Mouse (Mus musculus) T-helper 2 cell (primary cell): ENCODE results near the gene Cyp2r1.
"Not testable (repeated sequence)": the region's sequence is repeated elsewhere in the genome, so short reads cannot be mapped to it uniquely, and the experiment has no call there.

Experiments
- in situ Hi-C: fragments of 300-600 bp; cut with MboI, MseI; formaldehyde crosslinking; loops from one replicate; pipeline ENCODE4 v1.15.1; 2025; ENCODE audit warnings: high pct_unique_total_duplicates

Gene Cyp2r1

DNA sequence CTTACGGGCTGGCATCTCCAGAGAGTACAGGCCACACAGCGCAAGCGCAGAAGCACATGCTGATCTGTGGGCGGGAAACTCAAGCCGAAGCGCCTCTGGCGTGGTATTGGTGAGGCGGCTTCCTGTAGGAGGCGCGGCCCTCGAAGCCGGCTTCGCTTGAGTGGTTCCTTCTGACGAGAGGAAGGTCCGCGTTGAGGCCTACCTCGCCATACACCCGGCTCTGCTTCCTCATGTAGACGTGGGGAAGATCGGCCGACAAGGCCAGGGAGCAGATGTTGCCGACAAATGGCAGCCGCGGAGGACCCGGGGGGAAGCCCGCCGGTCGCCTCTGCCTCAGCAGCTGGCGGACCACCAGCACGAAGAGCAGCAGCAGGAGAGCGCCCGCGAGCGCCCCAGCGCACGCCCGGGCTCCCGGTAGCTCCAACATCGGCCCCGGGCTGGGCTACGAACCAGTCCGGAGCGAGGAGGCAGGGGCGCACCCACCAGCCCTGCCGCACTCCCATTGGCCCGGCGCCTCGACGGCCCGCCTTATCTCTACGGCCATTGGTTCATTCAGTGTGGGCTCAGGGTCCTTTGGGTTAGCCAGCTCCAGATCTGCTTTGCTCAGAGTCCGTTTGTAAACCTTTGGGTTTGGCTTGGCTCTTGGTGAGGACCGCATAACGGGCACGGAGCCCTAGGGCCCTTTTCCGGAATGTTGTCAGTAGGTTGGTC, at the start of gene Cyp2r1:
Gene Cyp2r1 (minus strand): TSS at position 442 of the 711 bp plus-strand sequence.
- in situ Hi-C loops, result no loop called here

DNA sequence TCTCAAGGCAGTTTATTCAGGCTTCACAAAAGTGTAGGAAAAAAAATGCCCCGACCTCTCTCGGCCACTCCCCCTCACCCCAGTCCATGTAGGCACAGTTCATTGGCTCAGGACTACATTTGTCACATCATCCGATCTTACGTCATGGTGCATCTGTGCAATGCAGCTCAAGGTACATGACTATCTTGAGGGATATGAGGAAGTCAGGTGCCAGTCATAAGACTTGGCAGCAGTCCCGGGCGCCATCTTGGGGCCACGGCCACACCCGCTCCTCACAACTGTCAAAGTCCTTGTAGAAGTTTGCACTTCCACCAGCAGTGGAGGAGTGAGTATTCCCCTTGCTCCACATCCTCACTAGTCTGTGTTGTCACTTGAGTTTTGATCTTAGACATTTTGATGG, 31.6 kb upstream of the Cyp2r1 start:
- in situ Hi-C loops, result not testable (repeated sequence)

DNA sequence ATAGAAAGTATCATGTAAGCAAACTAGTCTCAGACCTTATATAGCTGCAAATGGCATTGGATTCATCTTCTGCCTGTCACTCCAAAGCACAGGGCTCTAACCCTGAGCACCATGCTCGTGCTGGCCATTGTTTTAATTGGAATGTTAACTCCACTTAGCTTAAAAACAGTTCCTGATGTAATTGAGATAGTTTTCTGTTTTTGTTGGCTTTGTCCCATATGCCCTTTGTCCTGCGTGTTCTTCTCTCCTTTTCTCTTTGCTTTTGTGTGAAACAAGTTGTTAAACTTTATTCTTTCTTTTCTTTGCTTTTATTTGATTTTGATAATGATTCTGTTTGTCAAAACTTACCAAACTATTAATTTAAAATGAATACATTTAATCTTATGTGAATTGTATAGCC, 19.7 kb upstream of the Cyp2r1 start:
- in situ Hi-C loops, result loop anchor here (10.0 kb wide), 1 partner anchor 232 kb away; no protein-coding TSS in a partner anchor

DNA sequence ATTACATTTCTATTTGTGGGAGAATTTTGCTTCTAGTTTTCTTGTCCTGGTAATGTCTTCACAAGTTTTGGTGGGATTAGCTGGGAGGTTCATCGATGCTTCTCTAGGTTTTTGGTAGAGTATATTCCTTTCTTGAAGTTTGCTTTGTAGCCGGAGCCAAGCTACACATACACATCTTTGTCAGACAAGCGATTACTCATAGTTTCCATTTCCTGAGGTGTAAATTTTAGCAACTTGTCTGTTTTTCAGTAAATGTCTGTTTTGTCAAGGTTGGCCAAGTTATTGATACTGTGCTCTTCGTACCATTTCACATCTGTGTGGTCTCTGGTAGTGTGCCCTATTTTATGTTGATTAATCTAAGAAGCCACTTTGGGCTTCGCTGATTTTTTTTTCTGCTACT, 18.4 kb upstream of the Cyp2r1 start:
- in situ Hi-C loops, result loop anchor here (10.0 kb wide), 1 partner anchor 234 kb away; no protein-coding TSS in a partner anchor

DNA sequence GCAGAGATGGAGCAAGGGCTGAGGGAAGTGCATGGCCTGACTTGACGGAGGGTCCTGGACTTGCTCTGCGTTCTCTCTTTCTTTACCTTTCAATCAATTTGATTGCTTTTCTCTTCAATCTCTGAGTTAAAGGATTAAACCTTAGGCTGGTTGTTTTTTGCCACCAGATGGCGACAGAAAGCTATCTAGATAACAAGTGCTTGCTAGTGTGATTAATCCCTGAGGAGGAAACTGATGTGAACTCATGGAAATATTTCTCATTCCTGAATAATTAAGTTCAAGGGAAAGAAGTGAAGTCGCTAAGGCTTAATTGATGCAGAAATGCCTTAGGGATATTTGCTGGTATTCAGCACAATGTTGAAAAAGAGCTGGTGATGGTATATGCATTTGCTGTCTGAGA, 17.7 kb upstream of the Cyp2r1 start:
- in situ Hi-C loops, result loop anchor here (10.0 kb wide), 1 partner anchor 234 kb away; no protein-coding TSS in a partner anchor

DNA sequence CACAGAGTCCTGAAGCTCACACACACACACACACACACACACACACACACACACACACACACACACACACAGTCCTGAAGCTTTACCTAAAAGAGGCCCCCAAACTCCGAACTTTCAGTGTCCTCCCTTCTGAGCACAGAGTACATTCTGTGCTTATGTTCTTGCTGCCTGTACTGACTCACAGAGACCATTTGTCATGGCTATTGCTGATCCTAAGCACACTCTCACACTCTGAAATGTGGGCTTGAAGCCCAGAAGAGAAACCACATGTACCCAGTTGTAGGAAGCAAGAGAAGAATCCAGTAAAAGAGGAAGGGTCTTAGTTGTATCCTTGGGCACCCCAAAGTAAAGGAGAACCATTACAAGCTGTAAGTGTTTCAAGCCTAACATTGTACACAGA, 14.9 kb upstream of the Cyp2r1 start:
- in situ Hi-C loops, result loop anchor here (5.0 kb wide), 1 partner anchor 95 kb away; no protein-coding TSS in a partner anchor

DNA sequence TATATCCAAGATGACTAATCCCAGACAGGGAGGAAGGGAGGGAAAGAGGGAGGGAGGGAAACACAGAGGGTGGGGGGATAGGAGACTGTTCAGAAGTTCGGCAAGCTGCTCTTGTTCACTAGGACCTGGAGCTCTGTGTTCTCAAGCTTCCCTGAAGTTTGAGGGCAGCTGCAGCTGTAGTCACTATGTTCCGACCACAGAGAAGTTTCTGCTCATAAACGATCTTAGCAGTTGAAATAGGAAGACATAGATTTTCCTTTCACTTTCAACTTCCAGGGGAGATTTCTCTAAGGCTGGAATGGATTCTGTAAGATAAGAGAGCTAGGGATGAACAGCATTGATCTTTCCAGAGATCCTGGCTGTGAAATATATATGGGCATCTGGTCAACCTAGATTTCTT, 14.2 kb upstream of the Cyp2r1 start:
- in situ Hi-C loops, result loop anchor here (5.0 kb wide), 1 partner anchor 95 kb away; no protein-coding TSS in a partner anchor

DNA sequence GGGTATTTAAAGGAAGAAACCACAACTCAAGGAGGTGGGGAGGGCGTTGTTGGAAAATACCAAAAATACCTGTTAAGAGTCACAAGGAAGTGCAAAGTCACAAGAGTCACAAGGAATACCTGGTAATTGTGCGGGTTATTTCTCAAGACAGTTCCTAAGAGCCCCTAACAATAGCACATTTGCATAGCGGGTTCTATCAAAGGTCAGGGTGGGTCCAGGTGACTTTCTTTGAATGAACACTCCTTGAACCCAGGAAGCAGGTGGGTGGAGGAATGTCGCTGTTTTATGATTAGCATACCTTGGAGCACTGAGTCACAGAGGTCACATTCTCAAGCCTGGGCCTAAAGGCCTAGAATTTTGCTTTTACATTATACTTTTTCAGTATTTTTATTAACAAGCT, 11.1 kb upstream of the Cyp2r1 start:
- in situ Hi-C loops, result not testable (repeated sequence)

DNA sequence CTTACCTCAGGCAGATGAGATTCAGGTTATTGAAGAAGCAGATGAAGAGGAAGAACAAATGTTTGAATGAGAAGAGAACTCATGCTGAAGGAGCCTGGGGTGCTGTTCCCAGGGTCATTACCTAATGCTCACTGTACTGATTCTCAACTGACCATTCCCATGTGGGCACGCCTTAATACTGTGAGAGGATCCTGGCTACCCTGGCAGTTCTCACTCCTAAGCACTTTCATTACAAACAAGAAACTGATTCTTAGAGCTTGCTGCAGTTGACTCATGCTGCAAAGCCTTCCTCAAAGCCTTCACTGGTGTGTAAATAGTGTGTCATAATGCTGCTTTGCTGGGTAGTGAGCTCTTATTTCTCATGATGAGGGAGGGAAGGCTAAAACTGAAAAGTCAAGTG, 26.6 kb downstream of the Cyp2r1 start:
- in situ Hi-C loops, result no loop called here

DNA sequence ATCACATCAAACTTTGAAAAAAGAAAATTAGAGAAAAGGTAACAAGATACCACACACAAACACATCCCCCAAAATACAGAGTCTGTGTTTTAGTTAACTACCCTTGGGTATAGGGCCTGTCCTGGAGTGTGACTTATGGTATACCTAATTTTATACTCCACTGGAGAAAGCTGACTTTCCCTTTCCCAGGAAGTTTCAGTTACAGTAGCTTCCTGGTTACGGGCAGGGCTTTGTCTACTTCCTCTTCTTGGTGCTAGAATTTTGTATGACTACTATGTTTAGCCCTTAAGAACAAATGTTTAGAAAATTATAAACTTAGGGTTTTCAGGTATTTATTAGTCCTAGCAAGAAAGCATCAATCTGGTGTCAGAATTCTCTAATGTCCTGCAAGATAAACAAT, 36.5 kb downstream of the Cyp2r1 start:
- in situ Hi-C loops, result loop anchor here (10.0 kb wide), 1 partner anchor 99 kb away; no protein-coding TSS in a partner anchor

DNA sequence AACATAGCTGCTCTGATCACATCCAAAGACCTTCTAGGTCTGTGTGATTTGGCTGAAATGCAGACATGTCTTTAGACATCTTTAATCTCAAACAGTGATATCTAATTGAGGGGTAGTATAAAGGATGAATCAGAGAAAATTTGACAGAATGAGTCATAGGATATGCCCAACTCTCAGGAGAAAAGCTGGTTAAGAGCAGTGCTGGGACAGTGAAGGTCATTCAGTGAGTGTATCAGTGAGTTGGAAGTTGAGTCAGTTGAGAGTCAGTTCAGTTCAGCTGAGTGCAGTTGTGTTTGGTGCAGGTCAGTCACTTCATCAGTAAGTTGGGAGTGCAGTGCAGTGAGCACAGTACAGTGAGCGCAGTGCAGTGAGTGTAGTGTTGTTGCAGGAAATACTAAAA, 42.6 kb downstream of the Cyp2r1 start:
- in situ Hi-C loops, result loop anchor here (10.0 kb wide), 1 partner anchor 105 kb away; no protein-coding TSS in a partner anchor

DNA sequence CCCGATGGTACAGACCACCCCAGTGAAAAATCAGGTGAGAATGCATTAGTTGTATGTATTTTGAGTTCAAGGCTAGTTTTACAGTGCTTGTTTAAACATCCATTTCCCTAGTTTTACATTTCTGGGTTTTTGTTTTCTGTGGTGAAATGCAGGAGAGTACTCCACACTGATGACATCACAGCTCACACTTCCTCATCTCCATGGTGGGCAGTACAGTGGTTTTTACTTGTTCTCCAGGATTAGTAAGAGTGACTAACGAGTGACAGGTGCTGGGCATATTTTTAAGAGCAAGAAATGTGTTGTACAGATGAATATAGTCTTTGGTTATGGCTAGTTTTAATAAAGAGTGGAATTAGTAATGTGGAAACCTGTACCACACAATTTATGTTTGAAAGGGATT, 53.9 kb downstream of the Cyp2r1 start:
- in situ Hi-C loops, result no loop called here
